Mouse (Mus musculus) neural tube, embryonic 15.5 days (tissue): ENCODE data around the gene Dclre1c. TPM values are rescaled to one million over a fixed set of nuclear protein-coding genes. Genes with fewer than 3 reads are reported as not detected.
"Not testable (repeated sequence)": the region's sequence is repeated elsewhere in the genome, so short reads cannot be mapped to it uniquely, and the experiment has no call there.

ENCODE experiments used
- ATAC-seq: fragments of 200-750 bp; cut with Nextera tagmentation; 2 replicates; pipeline ENCODE4 v1.8.0; 2017; ENCODE audit warnings: mild to moderate bottlenecking, moderate TSS enrichment, moderate library complexity; ENCODE audit not compliant: low FRiP score
- H3K27ac ChIP-seq: fragments of 300-500 bp; sonication (generic); replicated peaks from 2 replicates; pipeline ENCODE4 v1.5.1; 2015; ENCODE audit warnings: mild to moderate bottlenecking, inconsistent platforms
- H3K27me3 ChIP-seq: fragments of 300-500 bp; sonication (generic); replicated peaks from 2 replicates; pipeline ENCODE4 v1.6.1; 2015; ENCODE audit warnings: inconsistent platforms
- H3K36me3 ChIP-seq: fragments of 300-500 bp; sonication (generic); 2 replicates; pipeline ENCODE4 v1.6.1; 2015; ENCODE audit warnings: inconsistent platforms
- H3K4me1 ChIP-seq: fragments of 300-500 bp; sonication (generic); 2 replicates; pipeline ENCODE4 v1.6.1; 2015; ENCODE audit warnings: inconsistent platforms
- H3K4me2 ChIP-seq: fragments of 300-500 bp; sonication (generic); 2 replicates; pipeline ENCODE4 v1.6.1; 2015; ENCODE audit warnings: inconsistent platforms, mild to moderate bottlenecking, moderate library complexity
- H3K4me3 ChIP-seq: fragments of 300-500 bp; sonication (generic); replicated peaks from 2 replicates; pipeline ENCODE4 v1.5.1; 2015; ENCODE audit warnings: mild to moderate bottlenecking, inconsistent platforms
- H3K9ac ChIP-seq: fragments of 300-500 bp; sonication (generic); replicated peaks from 2 replicates; pipeline ENCODE4 v1.6.1; 2015; ENCODE audit warnings: mild to moderate bottlenecking, inconsistent platforms
- H3K9me3 ChIP-seq: fragments of 300-500 bp; sonication (generic); replicated peaks from 2 replicates; pipeline ENCODE4 v1.6.1; 2016; ENCODE audit warnings: inconsistent platforms
- WGBS: fragments of 180-500 bp; shearing (Covaris S2); methylation state at CpG from one replicate; pipeline ENCODE4 v1.1.7; 2015; ENCODE audit warnings: mixed read lengths; 5-methylcytosine and 5-hydroxymethylcytosine counted together
- polyA plus RNA-seq: library from polyadenylated mRNA; unstranded; fragments of >200 nt; fragmentation: Nextera tagmentation; extraction: Ambion mirVana; gene quantifications from 2 replicates; pipeline ENCODE4 v1.2.1, GENCODE M21; 2015

Dclre1c gene
- polyA plus RNA-seq = 6.7 and 7.7 TPM in 2 replicates

DNA sequence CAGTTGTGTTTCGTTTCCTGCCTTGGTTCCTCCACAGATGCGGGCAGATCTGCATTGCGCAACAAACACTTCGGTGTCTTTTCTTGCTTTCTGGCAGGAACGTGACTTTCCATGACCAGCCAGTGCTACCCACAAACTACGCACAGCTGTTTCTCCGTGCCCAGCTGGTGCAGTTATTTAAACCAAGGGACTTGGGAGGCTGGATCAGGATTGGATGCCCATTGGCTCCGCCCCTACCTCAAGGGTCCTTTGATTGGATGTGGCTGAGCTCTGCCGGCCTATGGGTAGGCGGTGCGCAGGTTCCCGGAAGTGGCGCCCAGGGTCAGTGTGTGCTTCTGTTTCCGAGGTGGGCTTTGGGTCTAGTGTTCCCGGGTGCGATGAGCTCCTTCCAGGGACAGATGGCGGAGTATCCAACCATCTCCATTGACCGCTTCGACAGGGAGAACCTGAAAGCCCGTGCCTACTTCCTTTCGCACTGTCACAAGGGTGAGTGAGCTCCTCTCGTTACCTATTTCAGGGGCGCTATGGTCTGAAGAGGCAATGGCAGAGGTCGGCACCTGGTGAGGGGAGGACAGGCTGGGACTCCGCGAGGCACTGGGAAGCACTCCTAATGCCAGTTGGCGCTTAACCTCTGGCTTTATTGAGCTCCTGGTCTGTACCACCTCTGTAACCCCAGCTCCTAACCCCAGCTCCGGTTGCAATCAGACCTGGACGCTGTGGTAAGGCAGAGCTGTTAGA lies at the start of gene Dclre1c:
Gene Dclre1c, plus strand, starts transcription at position 291 of the 738 bp plus-strand sequence.
- H3K4me3 ChIP-seq = peak within 1 kb of the TSS; percentile 70
- H3K27me3 ChIP-seq = no peaks in the 10 kb centered on the region
- peaks cover 20% of the 10 kb centered on the region for H3K4me1 ChIP-seq
- 1% methylated on average over 29 of the region's 29 CpGs for WGBS
- H3K4me2 ChIP-seq = peak within 1 kb of the TSS; percentile 97
- 0 out of 2 replicates have a peak, but pooled peaks cover 2% of the 10 kb centered on the region for H3K36me3 ChIP-seq
- peak; percentile 99 for ATAC-seq
- H3K27ac ChIP-seq = no peak within 1 kb of the TSS
- peak within 1 kb of the TSS; percentile 57 for H3K9ac ChIP-seq
- no peaks in the 10 kb centered on the region for H3K9me3 ChIP-seq

- no peak for ATAC-seq
- Histone ChIP-seq H3K27me3 (no peaks in the 10 kb centered on the region), H3K27ac (no peak overlapping the region), H3K4me3 (no peak overlapping the region), H3K9ac (no peak overlapping the region), H3K36me3 (no peaks in the 10 kb centered on the region), H3K4me2 (no peak overlapping the region), H3K4me1 (no peaks in the 10 kb centered on the region), H3K9me3 (no peaks in the 10 kb centered on the region)
- 75% methylated on average over 6 of the region's 6 CpGs for WGBS
These were observed 36.6 kb upstream of the Dclre1c start for GRCm38 (mm10) chr2:3387105-3387860.

DNA sequence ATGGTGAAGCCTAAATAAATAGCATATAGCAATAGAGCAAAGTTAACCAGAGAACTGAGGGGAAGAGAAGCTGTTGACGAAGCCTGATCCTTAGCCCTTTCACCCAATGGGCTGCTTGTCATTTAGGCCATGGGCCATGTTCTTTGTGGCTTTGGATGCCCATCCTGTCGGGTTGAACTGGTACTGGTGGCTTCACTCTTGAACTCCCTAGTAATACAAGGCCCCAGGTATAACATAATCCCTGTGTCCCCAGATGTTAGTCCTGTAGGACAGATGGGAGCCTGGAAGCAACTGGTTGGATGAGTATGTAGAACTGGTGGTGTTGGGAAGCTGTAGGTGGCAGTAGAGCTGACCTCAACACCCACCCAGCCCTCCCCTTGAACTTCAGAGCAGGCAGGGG lies 32.0 kb upstream of the Dclre1c start:
- Histone ChIP-seq H3K9me3 (no peaks in the 10 kb centered on the region), H3K27me3 (no peaks in the 10 kb centered on the region), H3K36me3 (no peaks in the 10 kb centered on the region), H3K9ac (no peak overlapping the region), H3K4me1 (no peaks in the 10 kb centered on the region), H3K4me2 (no peak overlapping the region), H3K4me3 (no peak overlapping the region), H3K27ac (no peak overlapping the region)
- WGBS = 84% methylated on average over 2 of the region's 2 CpGs
- ATAC-seq = no peak

- not testable (repeated sequence) for H3K4me2 ChIP-seq, H3K27ac ChIP-seq, H3K4me3 ChIP-seq, ATAC-seq, H3K9ac ChIP-seq, H3K9me3 ChIP-seq, H3K36me3 ChIP-seq, H3K4me1 ChIP-seq, H3K27me3 ChIP-seq
- 74% methylated on average over 10 of the region's 10 CpGs for WGBS
These were observed 26.8 kb upstream of the Dclre1c start, which contains the start of gene Olah for GRCm38 (mm10) chr2:3397110-3397509. Olah (minus strand) TSS chr2:3397210.

DNA sequence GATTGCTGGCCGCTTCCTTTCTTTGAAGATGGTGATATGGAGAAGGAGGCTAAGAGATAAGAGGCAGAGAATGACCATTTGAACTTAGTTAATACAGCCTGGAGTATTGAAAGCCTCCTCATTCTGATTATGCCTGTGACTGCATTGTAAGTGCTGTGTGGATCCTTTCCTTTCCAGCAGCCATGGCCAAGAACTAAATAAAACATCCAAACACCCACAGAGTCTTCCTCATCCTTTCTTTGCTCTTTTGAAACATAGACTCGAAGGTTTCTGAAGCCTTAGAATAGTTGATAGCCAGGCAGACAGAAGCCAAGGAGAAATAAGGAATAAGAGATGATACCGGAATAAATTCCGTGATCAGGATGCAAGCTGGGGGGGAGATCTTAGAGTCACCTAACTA lies 17.9 kb upstream of the Dclre1c start:
- H3K4me1 ChIP-seq = no peaks in the 10 kb centered on the region
- H3K27me3 ChIP-seq = no peaks in the 10 kb centered on the region
- H3K36me3 ChIP-seq = no peaks in the 10 kb centered on the region
- no peak overlapping the region for H3K9ac ChIP-seq
- no peak overlapping the region for H3K27ac ChIP-seq
- ATAC-seq = no peak
- WGBS = 85% methylated on average over 4 of the region's 4 CpGs
- H3K4me2 ChIP-seq = no peak overlapping the region
- H3K4me3 ChIP-seq = no peak overlapping the region
- H3K9me3 ChIP-seq = no peaks in the 10 kb centered on the region

DNA sequence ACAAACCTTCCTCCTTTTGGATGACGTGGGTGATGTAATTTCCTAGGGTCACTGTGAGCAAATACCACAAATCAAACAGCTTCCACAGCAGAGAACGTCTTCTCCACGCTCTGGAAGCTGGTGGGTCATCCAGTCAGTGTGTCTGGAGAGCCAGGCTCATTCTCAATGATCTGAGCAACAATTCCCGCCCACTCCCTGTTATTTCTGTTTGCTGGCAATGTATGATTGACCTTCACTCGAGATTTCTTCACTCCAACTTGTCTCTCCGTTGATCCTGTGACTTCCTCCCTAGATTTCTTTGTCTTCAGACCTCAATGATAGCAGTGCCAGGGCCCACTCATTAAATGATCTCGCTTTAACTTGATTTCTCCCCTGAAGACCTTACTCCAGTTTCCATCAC lies 16.2 kb upstream of the Dclre1c start:
- no peak for ATAC-seq
- 82% methylated on average over 7 of the region's 7 CpGs for WGBS
- Histone ChIP-seq H3K27ac (no peak overlapping the region), H3K4me2 (no peak overlapping the region), H3K36me3 (no peaks in the 10 kb centered on the region), H3K27me3 (no peaks in the 10 kb centered on the region), H3K9me3 (no peaks in the 10 kb centered on the region), H3K9ac (no peak overlapping the region), H3K4me1 (no peaks in the 10 kb centered on the region), H3K4me3 (no peak overlapping the region)

DNA sequence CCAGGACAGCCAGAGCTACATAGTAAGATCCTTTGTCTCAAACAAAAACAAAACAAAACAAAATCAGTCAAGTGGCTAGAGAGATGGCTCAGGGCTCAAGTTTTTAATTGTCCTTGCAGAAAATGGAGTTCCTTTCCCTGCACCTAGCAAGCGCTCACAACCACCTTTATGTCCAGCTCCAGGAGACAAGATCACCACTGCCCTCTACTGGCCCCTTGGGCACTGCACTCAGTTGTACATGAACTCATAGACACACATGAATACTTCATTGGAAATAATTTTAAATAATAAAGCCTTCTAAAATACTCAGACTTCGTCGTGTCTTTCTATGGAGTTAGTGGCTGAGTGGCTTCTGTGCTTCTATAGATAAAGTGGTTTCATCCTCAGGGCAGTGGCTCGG lies 9.7 kb upstream of the Dclre1c start:
- Histone ChIP-seq H3K4me2 (no peak overlapping the region), H3K27me3 (peaks cover 18% of the 10 kb centered on the region; the same call in 1 of the 2 replicates), H3K9me3 (no peaks in the 10 kb centered on the region), H3K4me3 (no peak overlapping the region), H3K36me3 (no peaks in the 10 kb centered on the region), H3K27ac (no peak overlapping the region), H3K4me1 (peaks cover 6% of the 10 kb centered on the region), H3K9ac (no peak overlapping the region)
- no peak for ATAC-seq
- 42% methylated on average over 4 of the region's 4 CpGs for WGBS

DNA sequence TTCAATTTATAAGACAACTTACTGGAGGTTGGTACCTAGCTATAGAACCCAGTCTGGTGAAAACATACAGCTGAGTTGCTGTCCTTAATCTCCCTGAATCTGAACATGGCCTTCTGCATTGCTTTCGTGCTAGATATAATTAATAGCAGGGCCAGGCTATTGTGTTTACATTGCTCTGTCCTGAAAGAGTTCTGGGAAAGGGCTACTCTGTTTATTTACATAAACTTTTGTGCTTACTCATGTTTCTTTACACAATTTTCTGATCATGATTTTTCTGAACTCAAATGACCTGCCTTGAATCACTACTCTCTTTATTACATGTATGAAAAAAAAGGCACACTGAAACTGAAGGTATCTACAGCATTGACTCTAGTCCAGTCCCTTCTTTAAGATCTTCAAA lies 8.3 kb upstream of the Dclre1c start:
- no peak overlapping the region for H3K9ac ChIP-seq
- H3K27ac ChIP-seq = no peak overlapping the region
- no peak for ATAC-seq
- H3K4me1 ChIP-seq = peaks cover 8% of the 10 kb centered on the region
- H3K9me3 ChIP-seq = no peaks in the 10 kb centered on the region
- no peak overlapping the region for H3K4me2 ChIP-seq
- peaks cover 18% of the 10 kb centered on the region; the same call in 1 of the 2 replicates for H3K27me3 ChIP-seq
- 58% methylated on average over 1 of the region's 1 CpGs for WGBS
- H3K36me3 ChIP-seq = no peaks in the 10 kb centered on the region
- H3K4me3 ChIP-seq = no peak overlapping the region

DNA sequence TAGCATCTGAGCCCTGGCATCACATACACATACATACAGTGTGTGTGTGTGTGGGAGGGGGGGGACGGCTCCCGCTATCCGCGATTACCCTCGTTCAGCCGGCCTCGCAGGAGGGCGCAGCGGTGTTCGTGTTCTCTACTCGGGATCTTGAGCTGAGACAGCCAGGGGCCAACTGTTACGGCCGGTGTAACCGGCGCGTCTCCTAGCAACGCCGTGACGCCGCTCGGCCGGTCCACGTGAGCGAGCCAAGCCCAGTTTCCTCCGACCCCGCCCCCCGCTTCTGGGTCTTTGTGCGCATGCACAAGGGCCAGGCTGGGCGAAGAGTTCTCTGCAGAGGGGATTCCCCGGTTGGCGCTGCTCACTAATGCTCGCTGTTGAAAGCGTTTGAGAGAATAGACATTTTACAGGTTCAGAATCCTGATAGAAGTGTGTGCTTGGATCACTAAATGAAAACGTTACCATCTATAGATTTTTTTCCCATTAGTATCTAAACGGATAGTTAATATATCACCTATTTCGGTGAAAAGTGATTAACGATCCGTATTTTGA lies 5.0 kb upstream of the Dclre1c start:
- H3K4me3 ChIP-seq = peak overlapping the region; percentile 62
- peak overlapping the region; percentile 48; the same call in 1 of the 2 replicates for H3K27ac ChIP-seq
- H3K36me3 ChIP-seq = no peaks in the 10 kb centered on the region
- peaks cover 18% of the 10 kb centered on the region; the same call in 1 of the 2 replicates for H3K27me3 ChIP-seq
- H3K9ac ChIP-seq = peak overlapping the region; percentile 52
- peaks cover 15% of the 10 kb centered on the region for H3K4me1 ChIP-seq
- H3K9me3 ChIP-seq = no peaks in the 10 kb centered on the region
- WGBS = under 1% methylated on average over 38 of the region's 38 CpGs
- peak overlapping the region; percentile 71 for H3K4me2 ChIP-seq
- peak; percentile 93 for ATAC-seq

GRCm38 (mm10) chr2:3420157-3420556 lies 3.8 kb upstream of the Dclre1c start:
- Histone ChIP-seq H3K27ac (0 out of 2 replicates have a peak overlapping the region, but pooled peaks have one; percentile 28), H3K4me3 (no peak overlapping the region), H3K36me3 (no peaks in the 10 kb centered on the region), H3K27me3 (peaks cover 18% of the 10 kb centered on the region; the same call in 1 of the 2 replicates), H3K4me1 (peaks cover 25% of the 10 kb centered on the region), H3K4me2 (no peak overlapping the region), H3K9me3 (no peaks in the 10 kb centered on the region), H3K9ac (no peak overlapping the region)
- WGBS = 40% methylated on average over 4 of the region's 4 CpGs
- no peak for ATAC-seq

DNA sequence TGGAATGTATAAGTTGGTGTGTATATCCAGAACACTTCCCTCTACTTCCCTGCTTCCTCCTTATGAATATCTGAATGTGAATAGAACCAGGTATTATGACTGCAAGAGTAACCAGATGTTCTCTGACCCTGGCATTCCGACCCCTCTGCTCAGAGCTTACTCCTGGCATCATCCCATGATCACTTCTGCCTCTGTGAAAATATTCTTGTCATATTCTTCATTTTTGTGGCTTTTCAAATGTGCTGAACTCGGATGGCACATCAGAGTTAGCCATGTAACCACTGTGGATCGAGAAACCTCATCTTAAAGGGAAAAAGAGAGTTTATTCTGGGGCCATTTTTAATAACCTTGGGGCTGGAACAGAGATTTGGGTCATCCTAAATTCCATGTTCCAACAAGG lies 1.4 kb upstream of the Dclre1c start, which contains the start of gene Meig1:
Gene Meig1, minus strand, starts transcription at position 101 of the 400 bp plus-strand sequence.
- Histone ChIP-seq H3K4me1 (peaks cover 26% of the 10 kb centered on the region), H3K27ac (no peak within 1 kb of the TSS), H3K36me3 (no peaks in the 10 kb centered on the region), H3K4me3 (no peak within 1 kb of the TSS; the same call in 1 of the 2 replicates), H3K4me2 (peak within 1 kb of the TSS; percentile 97), H3K9me3 (no peaks in the 10 kb centered on the region), H3K9ac (no peak within 1 kb of the TSS), H3K27me3 (peaks cover 7% of the 10 kb centered on the region; the same call in 1 of the 2 replicates)
- WGBS = 75% methylated on average over 3 of the region's 3 CpGs
- ATAC-seq = no peak
